Mouse (Mus musculus): Measurements from ENCODE around the gene Hivep2. TPM values are rescaled to one million over a fixed set of nuclear protein-coding genes. Genes with fewer than 3 reads are reported as not detected.

The Hivep2 gene
- 100 to 1,000 TPM; 193 to 194 TPM for total RNA-seq (2021)

DNA sequence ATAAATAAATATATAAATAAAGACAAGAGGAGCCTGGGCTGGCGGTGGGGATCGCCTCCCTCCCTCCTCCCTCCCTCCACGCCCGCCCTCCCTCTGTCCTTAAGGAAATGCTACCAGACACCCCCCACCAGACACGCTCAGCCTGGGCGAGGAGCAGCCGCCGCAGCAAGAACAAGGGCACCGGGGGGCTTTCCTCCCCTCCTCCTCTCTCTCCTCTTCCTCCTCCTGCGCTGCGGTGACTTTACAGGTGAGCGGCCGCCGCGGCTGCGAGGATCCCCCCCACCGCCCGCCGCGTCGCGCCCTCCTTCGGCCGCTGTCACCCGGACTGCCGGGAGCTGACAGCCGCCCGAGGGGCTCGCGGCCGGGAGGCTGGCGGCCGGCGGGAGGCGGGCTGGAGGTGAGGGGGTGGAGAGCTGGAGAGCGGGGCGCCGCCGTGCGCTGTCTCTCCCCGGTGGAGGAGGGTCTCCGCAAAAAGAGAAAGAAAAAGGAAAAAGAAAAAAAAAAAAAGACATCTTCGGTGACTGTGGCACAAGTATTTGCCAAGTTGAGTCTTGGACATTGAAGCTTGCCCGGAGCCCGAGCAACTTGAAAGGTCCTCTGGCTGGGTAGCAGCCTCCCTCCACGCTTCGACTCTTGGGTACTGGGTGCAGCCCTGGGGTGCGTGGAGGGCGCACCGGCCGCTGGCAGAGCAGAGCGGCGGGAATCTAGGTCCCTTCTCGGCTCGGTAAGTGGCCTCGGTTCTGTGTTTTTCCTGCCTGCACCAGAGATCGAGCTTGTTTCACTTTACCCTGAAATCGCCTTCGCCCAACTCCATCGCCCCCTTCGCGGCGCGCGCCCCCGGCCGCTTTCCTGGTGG, at the start of gene Hivep2:
Hivep2 (plus strand) TSS at position 102 of the 856 bp plus-strand sequence.
- no peak for DNase-seq
- intact Hi-C loops (cut with DNase I), result loop anchor here (5.0 to 10.0 kb wide), 5 partner anchors 231 to 426 kb away; no protein-coding TSS in a partner anchor

DNA sequence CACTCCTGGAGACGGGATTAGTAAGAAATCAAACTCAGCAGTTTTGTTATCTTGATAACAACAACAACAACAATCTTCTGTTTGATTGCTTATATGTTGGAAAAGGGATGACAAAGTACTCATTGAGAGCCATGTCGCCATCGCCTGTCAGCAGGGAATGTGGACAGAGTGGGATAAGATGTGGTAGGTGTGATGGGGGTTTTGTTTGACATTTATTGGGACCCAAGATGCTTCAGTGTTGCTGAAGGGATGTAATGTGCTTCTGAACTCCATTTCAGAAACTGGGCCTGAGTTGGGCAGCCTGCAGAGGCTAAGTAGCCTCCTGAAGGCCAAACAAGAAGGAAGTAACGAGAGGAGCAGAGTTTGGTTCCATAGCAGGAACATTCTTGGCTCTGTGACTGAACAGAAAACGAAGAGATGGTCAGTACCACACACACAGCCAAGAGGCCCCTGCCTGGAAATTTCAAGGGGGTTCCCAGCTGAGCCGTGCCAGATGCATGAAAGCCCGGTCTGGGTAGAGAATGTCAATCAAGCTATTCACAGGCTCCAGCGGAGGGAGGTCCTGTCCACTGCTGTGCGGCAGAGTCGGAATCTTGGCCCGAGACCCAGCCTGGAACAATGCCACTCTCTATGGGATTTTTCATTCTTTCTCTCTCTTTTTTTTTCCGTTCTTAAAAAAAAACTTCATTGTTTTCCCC, 49.1 kb upstream of the Hivep2 start:
- DNase-seq, result peak; percentile 69
- intact Hi-C loops (cut with DNase I), result no loop called here

DNA sequence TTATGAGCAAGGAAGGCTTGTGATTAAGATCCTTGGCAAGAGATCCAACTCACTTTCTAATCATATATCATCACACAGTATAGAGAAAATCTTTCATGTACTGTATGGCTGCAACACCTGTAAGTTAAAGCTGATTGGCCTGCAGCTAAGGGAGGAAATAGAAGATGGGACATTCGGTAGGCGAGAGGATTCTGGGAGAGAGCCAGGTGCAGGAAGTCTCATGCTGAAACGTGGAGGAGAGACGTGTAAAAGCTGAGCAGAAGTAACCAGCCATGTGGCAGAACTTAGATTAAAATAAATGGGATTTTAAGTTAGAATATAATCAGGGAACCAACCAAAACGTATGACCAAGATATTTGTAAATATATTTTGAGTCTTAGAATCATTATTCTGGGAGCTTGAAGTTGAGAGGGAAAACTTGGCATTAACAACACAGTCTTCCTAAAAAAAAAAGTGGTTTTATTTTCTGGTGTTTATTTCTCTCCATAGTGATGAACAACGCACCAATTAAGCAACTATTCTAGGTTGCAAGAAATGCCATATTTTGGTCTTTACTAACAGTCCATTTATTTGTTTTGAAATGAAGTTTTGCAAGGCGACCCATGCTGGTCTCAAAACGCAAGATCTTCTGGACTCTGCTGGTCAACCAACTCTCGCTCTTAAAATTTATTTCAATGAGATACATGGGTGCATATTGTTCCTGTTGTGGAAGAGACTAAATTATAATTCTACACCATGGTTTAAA, 44.1 kb upstream of the Hivep2 start:
- intact Hi-C loops (cut with DNase I), result no loop called here
- DNase-seq, result no peak

DNA sequence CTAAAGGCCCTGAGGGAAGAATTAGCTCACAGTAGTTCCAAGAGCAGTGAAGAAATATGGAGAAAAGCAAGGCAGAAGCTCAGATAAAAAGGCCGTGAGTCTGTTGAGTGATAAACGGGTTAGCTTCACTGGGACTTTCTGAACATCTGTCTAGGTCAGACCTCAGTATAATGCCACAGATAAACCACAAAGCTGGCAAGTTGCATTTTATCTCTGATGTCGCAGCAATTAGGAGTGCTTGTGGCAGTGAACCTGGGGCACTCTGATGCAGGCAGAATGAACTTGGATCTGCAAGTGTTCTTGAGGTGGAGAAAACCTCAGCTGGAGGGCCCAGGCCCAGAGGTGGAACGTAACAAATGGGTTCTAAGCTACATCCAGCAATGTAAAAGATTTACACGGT, 36.6 kb upstream of the Hivep2 start:
- intact Hi-C loops (cut with DNase I), result no loop called here
- no peak for DNase-seq

DNA sequence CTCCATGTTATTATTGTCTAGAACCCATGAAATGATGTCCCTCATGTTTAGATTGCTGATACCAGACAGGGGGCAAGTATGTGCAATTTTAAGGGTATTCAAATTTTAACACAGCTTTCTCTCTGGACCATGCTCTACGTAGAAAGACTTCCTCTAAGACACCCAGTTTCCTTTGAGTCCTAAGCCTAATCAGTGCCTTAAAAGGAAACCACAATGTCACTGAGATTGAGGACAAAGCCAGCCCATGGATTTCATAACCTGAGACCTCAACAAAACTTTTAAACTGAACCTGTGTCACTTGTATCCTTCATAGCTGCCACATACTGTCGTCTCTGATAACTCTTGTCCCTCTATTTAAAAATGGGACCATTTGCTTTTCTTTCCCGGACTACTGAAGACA, 33.7 kb upstream of the Hivep2 start:
- DNase-seq, result no peak
- intact Hi-C loops (cut with DNase I), result no loop called here

DNA sequence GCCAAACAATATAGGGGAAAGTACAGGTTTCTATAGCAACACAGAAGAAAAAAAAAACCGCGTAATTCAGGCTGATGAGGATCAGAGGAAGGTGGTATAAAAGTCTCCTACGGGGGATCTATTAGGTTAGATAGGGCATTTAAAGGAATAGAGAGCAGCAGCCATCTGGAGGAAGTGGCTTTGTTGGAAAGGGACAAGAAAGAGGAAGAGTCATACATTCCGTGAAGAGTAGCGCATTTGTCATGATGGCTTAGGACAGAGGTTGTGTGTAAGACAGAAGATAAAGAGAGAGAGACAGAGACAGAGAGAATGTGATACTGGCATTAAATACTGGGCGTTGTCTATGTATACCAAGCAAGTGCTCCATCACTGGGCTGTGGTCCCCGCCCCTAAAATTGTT, 32.6 kb upstream of the Hivep2 start:
- DNase-seq, result no peak
- intact Hi-C loops (cut with DNase I), result no loop called here

DNA sequence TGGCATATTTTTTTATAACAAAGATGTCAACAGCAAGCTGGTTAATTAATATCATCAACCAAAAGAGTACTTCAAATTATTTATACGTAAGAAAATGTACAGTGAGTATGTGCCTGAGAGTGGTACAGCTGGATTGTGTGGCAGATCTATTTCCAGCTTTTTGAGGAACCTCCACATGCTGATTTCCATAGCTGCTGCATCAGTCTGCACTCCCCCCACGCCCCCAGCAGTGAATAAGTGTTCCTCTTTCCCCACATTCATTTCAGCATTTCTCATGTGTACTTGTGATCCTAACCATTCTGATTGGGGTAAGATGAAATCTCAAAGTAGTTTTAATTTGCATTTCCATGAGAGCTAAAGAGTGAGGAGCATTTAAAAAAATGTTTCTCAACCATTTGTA, 30.2 kb upstream of the Hivep2 start:
- no peak for DNase-seq
- intact Hi-C loops (cut with DNase I), result no loop called here

DNA sequence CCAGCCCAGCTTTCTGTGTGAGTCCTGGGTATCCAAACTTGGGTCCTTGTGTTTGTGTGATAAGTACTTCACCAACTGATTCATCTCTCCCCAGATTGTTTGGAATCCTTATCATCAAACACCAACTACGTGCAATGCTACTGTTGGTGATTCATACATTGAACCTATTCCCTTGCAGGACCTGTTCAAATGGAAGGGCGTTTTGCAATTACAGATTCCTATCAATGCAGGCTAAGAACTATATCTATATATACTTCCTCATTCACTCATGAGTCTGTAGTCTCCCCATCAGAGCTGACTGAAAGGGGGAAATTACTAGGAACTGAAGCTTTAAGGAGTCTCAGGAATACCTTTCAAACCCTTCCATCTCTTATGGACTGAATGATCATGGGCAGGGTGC, 24.5 kb upstream of the Hivep2 start:
- no peak for DNase-seq

DNA sequence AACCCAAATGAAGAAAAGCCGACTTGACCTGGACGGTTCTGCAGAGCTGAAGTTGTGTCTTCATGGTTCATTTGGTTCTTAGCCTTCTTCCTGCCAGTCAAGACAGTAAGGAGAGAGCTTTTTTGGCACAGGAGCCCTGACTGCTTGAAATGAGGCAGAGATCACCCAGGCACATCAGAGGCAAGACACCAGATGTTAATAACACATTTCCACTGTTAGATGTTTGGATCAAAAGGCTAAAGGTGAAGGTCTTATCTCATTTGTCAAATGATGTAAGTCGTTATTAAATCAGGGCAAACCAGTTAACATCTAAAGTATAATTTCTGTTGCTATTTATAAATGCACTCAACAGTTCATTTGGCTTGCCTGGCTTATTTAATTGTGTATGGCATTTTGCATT, 22.2 kb upstream of the Hivep2 start:
- intact Hi-C loops (cut with DNase I), result no loop called here
- no peak for DNase-seq

More for the DNA sequence above, 24.5 kb upstream of the Hivep2 start:
- intact Hi-C loops (cut with DNase I), result no loop called here

DNA sequence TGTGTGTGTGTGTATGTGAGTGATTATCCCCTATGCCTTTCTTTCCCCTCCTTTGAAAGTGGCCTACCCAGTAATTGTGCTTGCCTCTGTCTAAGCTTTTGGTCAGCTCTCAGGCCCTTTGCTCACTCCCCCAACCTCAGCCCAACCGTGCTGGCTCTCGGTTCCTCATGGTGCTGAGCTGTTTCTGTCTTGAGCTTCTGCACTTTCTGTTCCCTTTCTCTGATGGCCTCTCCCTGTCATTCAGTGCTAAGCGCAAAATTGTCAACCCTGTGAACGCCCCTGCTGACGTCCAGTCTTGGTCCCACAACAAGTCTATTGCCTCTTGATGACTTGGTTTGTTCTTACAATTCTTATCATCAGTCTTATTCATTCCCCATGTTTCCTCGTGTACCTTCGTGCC, 19.4 kb upstream of the Hivep2 start:
- no peak for DNase-seq

DNA sequence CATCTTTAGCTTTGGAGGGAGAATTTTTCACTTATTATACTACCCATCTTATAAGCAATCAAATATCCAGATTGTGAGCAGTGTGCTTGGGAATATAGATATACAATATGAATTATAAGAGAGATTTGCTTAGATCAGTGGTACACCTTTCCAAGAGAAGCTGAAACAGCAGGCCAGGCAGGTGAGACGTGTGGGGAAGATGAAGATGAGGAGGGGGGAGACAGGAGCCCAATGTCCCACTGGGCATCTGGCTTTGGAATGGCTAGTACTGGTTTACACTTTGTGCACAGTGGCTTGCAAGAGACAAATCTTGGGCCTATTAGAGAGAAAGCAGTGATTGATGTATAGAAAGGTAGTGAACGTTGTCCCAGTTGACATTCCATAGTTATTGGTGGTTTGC, 2.9 kb upstream of the Hivep2 start:
- intact Hi-C loops (cut with DNase I), result loop anchor here (5.0 to 10.0 kb wide), 4 partner anchors 96 to 398 kb away; partner anchors contain the start of gene Aig1
- no peak for DNase-seq

More for the DNA sequence above, 19.4 kb upstream of the Hivep2 start:
- intact Hi-C loops (cut with DNase I), result no loop called here

DNA sequence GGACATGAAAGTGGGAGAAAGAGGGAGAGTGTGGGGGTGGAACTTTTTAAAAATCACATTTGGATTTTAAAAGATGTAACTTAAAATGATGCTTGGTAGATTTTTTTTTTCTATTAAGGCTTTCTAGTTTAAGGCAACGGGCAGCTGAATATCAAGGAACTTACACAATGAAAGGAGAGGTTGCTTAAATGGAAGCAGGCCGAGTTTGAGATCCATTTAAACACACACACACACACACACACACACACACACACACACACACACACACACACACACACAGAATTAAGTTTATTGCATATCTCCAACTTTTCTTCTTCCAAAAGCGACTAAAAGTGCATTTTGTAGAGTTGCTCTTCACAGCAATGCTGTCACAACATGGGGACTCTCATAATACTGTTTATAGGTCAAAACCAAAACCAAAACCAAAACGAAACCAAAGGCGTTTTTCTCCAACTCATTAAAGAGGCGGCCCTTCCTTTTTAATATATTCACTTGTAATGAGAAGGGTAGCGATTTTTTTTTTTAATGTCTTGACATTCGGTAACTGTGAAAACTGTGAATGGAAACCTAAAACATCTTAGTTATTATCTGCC, 1.9 kb upstream of the Hivep2 start:
- intact Hi-C loops (cut with DNase I), result loop anchor here (5.0 to 10.0 kb wide), 4 partner anchors 97 to 399 kb away; partner anchors contain the start of gene Aig1

DNA sequence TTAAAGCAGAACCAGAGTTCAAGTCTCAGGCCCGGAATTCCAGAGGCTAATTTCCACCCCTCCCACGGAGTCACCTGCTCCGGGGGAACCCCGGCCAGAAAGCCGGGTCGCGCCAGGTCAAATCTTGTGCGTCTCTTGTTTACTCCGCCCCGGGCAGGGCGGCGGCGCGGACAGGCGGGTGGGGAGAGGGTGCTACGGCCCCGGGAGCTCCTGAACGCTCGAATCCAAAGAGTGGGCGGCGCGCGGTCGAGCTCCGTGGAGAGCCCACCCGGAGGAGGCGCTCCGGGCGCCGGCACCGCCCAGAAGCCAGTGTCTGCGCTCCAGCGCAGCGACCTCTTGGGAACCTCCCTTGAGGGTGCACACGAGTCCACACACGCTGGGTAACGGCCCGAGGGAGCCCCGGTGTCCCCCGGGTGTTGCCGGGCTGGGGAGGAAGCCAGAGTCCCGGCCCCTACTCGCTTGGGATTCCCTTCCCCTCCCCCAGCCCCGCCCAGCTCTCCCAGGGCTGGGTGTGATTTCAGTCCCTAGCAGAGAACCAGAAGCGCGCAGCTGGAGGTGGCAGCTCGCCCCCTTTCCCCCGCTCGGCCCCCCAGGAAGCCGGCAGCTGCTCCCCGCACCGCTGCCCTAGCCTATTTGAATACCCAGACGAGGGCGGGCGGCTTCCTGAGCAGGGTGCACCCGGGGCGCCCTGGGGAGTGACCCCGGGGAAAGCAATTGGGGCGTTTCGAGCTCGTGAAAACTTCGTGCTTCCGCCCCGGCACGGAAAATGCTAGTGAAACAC, 1.2 kb upstream of the Hivep2 start:
- peak; percentile 70 for DNase-seq
- intact Hi-C loops (cut with DNase I), result loop anchor here (5.0 to 10.0 kb wide), 6 partner anchors 97 to 428 kb away; partner anchors contain the start of gene Aig1

More for the DNA sequence above, 1.9 kb upstream of the Hivep2 start:
- DNase-seq, result no peak

DNA sequence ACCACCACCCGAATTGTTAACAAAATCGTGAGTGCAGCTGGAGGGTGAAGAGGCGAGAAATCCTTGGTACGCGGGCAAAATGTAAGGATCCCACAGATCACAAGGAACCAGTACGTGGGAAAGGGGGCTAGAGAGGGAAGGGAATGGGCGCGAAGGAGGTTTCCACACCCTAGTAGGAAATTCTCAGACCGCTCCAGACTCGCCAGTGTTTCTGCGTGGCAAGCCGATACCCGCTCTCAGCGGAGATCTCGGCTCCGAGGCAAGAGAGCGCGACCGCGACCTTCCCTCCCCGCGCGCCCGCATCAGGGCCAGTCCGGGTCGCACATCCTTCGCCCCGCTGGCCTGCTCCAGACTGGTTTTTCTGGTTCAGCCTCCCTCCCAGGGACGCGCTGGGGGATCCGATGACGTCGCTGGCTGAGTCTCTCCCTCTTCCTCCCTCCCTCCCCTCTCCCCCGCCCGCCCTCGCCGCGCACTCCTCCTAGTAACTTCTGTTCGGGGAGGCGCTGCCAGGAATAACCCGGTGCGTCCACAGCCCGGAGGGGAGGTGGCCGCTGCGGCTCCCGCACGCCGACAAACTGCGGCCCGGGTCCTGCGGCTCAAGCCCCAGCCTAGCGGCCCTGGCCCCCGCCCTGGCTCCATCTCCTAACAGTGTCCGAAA, 430 bp upstream of the Hivep2 start:
- intact Hi-C loops (cut with DNase I), result loop anchor here (5.0 to 10.0 kb wide), 5 partner anchors 231 to 427 kb away; no protein-coding TSS in a partner anchor

DNA sequence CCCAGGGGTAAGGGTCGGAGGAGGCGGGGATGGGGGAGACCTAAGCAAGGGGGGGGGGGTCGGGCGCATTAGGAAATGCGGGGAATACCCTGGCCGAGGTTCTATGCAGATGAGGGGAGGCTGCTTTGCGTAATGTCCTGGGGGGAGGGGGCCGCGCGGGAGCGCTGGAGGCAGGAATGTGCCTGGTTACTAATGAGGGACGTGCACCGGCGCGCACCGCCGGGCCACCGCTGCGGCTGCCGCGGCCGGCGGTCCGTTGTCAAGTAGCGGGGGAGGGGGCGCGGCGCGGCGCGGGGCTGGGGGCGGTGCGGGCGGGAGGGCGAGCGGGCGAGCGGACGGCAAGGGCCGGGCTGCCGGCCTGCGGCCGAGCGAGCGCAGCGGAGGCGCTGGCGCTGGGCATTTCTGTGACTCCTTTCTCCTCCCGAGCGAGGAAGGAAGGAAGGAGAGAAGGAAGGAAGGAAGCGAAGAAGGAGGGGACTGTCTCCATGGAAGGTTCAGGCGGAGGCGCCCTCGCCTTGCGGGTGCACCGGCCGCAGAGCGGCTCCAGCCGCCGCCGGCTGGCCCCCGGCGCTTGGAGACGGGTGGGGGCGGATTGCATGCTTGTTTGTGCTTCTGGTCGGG, 1.1 kb downstream of the Hivep2 start:
- peak; percentile 76 for DNase-seq
- intact Hi-C loops (cut with DNase I), result loop anchor here (5.0 to 10.0 kb wide), 5 partner anchors 232 to 425 kb away; no protein-coding TSS in a partner anchor

More for the DNA sequence above, 430 bp upstream of the Hivep2 start:
- DNase-seq, result peak; percentile 94

DNA sequence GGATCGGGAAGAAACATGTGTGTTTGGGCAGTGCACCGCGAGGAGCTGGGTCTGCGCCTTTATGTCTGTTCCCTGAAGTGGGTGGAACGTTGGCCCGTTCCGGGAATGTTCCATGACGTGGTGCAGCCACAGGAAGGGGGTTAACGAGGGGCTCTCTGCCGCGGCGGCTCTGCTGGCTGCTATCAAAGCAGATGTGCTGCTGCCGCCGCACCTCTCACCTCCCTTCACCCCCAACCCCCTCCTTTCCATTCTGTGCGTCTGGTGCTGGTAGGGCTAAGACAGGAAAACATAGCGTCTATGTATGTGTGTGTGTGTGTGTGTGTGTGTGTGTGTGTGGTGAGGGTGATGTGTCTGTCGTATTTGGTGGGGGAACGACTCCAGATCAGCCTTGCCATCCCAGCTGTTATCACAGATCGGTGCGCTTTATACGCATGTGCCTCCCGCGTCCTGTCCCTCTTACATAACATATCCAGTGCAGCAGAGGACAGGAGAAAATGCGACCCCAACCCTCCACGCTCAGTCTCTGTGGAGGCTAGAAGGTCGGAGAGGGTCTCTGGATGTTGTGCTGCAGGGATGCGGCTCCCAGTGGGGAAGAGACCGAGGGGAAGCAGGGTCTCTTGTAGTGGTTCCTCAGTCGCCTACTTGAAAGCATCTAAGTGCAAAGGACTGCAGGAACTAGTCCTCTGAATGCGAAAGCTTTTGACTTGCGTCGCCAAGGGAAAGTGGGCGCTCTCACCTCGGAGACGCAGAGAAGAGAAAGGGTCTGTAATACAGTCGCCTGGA, 1.8 kb downstream of the Hivep2 start:
- DNase-seq, result peak; percentile 75
- intact Hi-C loops (cut with DNase I), result loop anchor here (5.0 to 10.0 kb wide), 5 partner anchors 233 to 425 kb away; no protein-coding TSS in a partner anchor

DNA sequence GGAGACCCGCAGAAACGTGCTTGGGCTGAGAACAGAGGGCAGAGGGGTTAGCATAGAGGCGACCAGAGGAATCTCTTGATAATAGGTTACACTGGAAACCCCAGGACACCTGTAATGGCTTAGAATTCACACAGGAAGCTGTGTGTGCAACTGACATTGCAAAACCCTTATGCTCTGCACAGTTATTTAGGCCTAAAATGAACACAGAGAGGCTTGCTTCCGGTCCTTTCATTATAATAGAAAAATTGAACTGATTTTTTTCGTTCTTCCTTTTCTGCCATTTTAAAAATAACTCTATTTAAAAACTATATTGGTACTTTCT, 2.3 kb downstream of the Hivep2 start:
- intact Hi-C loops (cut with DNase I), result loop anchor here (5.0 to 10.0 kb wide), 5 partner anchors 233 to 424 kb away; no protein-coding TSS in a partner anchor
- no peak for DNase-seq

DNA sequence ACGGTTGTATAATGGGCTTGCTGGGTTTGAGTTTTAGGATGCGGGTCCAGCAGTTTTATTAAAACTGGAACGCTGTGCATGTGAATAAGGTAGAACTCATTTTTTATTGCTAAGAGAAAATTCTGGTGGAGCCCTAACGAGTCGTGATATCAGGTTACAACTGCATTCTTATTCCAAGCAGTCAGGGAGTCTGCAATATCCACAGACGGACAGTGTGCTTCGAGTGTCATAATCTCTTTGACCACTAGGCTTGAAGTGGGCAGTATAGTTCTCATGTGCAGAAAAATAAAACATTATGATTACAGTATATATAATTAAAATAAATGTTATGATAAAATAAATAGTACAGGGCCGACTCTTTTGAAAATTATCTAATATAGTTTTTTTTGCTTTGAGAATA, 3.1 kb downstream of the Hivep2 start:
- no peak for DNase-seq
- intact Hi-C loops (cut with DNase I), result loop anchor here (5.0 to 10.0 kb wide), 5 partner anchors 234 to 423 kb away; no protein-coding TSS in a partner anchor
